Mouse (Mus musculus) heart, adult 9 months (tissue): ENCODE results near the gene Irf2bpl.

ENCODE experiments used
- DNase-seq, 2 experiments: peaks; one replicate each; pipeline ENCODE4 v3.0.0; 2022; ENCODE audit warnings: low spot score in 2 of 2

Irf2bpl gene

GRCm38 (mm10) chr12:86884197-86885058 lies at the start of gene Irf2bpl:
Gene Irf2bpl (minus strand): TSS chr12:86884798.
- DNase-seq, result peak; percentile 98 to 99

- peak; percentile 88 to 92 for DNase-seq
Measured at GRCm38 (mm10) chr12:86932575-86932952, 48.0 kb upstream of the Irf2bpl start.

DNA sequence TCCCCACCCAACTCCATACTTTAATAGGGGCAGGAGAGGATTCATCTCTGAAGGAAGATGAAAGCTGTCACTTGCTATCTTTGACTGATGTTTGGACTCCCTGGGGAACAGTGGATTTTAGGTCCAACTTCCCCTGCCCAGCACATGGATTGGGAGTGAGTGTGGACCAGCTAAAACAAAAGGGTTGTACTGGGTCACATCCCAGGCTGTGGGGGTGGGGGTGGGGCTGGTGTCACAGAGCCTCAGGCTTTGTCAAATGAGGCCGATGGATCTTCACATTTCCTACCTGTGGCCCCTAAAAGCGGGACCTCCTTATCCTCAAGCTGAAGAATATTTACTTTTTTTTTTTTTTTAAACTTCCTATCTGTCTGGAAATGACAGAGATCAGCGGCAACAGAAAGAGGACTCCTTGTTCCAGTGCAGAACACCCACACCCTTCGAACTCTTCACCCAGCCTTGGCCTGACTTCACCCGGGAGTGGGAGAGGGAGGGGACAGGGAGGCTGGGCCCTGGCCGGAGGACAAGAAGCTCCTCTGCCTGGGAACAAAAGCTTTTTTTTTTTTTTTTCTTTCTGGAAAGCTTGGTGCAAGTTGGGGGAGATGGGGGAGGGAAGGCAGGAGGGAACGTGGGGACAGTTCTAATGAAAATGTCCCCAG lies 47.4 kb upstream of the Irf2bpl start:
- peak; percentile 95 to 96 for DNase-seq

GRCm38 (mm10) chr12:86930934-86931729 lies 46.5 kb upstream of the Irf2bpl start:
- DNase-seq, result peak; percentile 51 to 71

GRCm38 (mm10) chr12:86923837-86924236 lies 39.2 kb upstream of the Irf2bpl start:
- DNase-seq, result peak; percentile 83 to 89

- DNase-seq, result no peak
Measured at GRCm38 (mm10) chr12:86918983-86919722, 34.6 kb upstream of the Irf2bpl start.

- DNase-seq, result peak in 1 of 2 experiments; percentile 68
Measured at GRCm38 (mm10) chr12:86918361-86918967, 33.9 kb upstream of the Irf2bpl start.

- no peak for DNase-seq
Measured at GRCm38 (mm10) chr12:86916796-86917573, 32.4 kb upstream of the Irf2bpl start.

DNA sequence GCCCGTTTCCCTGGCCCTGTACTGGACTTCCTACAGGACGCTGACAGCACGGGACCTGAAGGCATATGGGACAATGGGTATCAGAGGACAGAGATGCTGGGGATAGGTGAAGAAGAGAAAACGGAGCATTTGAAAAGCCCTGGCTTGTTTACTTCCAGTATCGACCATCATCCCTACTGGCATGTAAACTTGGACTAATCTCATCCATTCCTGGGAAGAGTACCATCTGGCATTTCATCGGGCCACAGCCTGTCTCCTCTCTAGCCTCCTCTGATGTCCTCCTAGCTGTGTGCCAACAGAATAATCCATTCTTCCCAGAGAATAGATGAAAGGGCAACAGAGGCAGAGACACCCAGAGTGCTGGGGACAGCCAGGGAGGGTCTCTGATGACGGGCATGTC lies 31.0 kb upstream of the Irf2bpl start:
- DNase-seq, result no peak

- no peak for DNase-seq
Measured at GRCm38 (mm10) chr12:86914756-86915155, 30.2 kb upstream of the Irf2bpl start.

- DNase-seq, result no peak
Measured at GRCm38 (mm10) chr12:86914351-86914750, 29.8 kb upstream of the Irf2bpl start.

DNA sequence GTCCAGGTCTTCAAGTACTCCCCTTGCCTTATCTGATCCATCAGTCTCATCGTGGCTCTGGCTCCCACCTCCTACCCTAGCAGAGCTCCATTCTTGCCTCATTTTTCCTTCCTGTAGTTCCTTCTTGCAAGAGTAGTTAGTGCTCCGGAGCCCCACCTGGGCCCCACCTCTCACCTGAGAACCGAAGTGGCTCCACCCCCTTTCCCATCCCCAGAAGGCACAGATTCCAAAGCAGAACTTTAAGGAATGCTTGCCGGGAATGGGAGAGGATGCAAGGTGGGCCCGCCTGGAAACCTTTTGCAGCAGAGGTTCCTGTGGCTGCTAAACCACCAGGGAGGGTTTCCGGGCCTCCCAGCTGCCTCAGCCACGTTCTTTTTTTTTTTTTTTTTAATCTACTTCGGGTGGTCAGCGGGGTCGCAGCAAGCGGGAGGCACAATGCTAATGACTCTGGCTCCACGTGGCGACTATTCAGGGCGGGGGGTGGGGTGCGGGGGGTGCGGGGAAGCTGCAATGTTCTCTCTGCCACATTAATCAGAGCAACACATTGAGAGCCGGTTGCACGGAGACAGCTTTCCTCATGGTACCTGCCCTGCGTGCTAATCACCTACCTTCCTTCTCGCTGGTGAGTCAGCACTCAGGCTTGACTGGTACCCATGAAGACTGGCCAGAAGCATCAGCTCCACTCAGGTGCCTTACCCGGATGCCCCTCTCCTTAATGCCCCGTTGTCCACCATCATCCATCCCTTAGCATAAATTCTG lies 27.9 kb upstream of the Irf2bpl start:
- no peak for DNase-seq

DNA sequence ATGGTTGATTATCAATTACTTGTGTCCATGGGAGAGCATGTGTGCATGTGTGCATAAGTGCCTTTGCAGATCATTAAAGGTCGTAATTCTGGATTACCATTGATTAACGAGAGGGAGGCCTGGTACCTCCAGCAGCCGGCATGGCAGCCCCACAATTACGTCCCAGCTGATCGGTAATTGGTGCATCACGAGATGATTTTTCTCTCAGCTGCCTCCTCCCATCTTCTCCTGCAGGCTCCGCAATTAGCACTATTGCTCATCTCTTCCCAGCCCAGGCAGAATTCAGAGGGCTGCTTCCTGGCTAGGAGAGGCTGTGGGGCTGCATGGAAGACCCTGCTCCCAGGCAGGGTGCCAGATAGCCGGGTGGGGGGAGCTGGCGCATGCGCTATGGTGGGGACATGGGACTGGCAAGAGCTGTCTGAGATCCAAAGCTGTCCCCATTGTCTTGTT lies 26.9 kb upstream of the Irf2bpl start:
- DNase-seq, result no peak

- DNase-seq, result peak; percentile 82 to 83
Measured at GRCm38 (mm10) chr12:86906395-86906794, 21.8 kb upstream of the Irf2bpl start.

DNA sequence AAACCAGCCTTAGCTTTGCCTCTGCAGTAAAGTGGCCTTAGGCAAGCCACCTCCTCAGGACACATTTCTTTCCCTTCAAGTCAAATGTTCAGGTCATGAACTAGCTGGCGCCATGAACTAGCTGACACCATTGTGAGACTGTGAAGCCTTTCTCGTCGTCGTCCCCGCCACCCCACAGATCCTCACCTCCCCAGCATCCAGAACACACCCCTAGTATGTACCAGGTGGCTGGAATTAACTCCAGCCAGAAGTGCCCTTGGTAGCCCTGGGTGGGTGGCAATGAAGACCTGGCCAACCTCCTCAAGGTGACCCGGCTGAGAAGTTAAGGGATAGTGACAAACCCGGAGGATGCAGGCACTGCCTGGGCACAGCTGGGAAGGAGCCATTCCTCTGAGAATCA lies 21.3 kb upstream of the Irf2bpl start:
- DNase-seq, result no peak

- DNase-seq, result peak in 1 of 2 experiments; percentile 65
Measured at GRCm38 (mm10) chr12:86905203-86905602, 20.6 kb upstream of the Irf2bpl start.

DNA sequence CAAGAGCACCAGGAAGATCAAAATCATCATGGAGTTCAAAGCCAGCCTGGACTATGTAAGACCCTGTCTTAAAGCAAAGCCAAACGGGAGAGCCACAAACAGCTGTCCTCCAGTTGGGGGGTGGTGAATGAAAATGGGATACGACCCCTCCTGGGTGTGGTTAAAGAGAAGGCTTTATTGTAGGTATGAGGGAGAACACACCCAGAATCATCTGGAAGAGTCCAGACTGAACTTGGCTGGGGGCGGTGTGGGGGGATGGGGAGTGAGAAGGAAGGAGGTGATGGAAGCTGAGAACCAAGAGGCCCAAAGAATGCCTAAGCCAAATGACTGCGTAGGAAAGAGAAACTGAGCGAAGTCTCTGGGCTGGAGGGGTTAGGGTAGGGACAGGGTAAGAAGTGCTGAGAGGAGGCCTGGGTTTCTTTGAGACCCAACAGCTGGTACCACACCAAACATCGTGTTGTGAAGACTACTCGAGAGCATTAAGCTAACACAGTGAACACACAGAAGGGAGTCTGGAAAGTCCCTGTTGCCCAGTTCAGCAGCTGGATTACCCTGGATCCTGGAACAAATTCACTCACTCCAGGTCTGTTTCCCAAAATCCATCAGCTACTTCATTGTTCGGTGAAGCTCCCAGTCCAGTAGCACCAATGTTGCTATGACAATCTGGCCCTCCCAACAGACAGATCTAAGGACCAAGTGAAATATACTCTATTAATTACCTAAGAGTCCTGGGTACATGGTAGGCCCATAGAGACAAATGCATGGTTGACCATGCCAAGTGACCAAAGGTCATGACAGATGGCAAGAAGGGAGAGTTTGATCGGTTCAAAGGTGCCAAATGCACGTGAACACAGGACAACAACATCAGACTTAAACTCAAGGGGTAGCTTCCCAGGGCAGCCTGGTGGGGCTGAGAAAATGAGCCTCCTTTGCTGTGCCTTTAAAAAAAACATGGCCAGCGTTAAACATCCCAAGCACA lies 19.5 kb upstream of the Irf2bpl start:
- no peak for DNase-seq
